Mouse (Mus musculus) heart, adult 2 months (tissue): ENCODE data around the gene Ndrg4. TPM values are rescaled to one million over a fixed set of nuclear protein-coding genes. Genes with fewer than 3 reads are reported as not detected.

Experiments used
- DNase-seq, 2 experiments: peaks; one replicate each; pipeline ENCODE4 v3.0.0; 2021
- H3K27ac ChIP-seq: fragments of 200-600 bp; 2 replicates; pipeline ENCODE4 v1.8.1; 2022
- H3K27me3 ChIP-seq: fragments of 200-500 bp; 2 replicates; pipeline ENCODE4 v1.6.1; 2012; ENCODE audit warnings: mild to moderate bottlenecking, low read length, inconsistent platforms, mixed read lengths; ENCODE audit not compliant: control insufficient read depth, insufficient read depth
- H3K36me3 ChIP-seq: fragments of 200-500 bp; 2 replicates; pipeline ENCODE4 v1.6.1; 2012; ENCODE audit warnings: low read length, inconsistent platforms; ENCODE audit not compliant: control insufficient read depth, insufficient read depth
- H3K4me1 ChIP-seq: fragments of 200-500 bp; 2 replicates; pipeline ENCODE4 v1.6.1; 2011; ENCODE audit warnings: low read length; ENCODE audit not compliant: control insufficient read depth, insufficient read depth
- H3K4me3 ChIP-seq: fragments of 200-600 bp; 2 replicates; pipeline ENCODE4 v1.8.1; 2022
- H3K79me2 ChIP-seq: fragments of 200-500 bp; replicated peaks from 2 replicates; pipeline ENCODE4 v1.6.1; 2012; ENCODE audit warnings: mild to moderate bottlenecking, inconsistent platforms, low read length, moderate library complexity, mixed read lengths; ENCODE audit not compliant: control insufficient read depth, insufficient read depth
- H3K9ac ChIP-seq: fragments of 200-500 bp; 2 replicates; pipeline ENCODE4 v1.6.1; 2012; ENCODE audit warnings: low read depth, mild to moderate bottlenecking, control low read depth, inconsistent platforms, low read length, mixed read lengths
- CTCF ChIP-seq: fragments of 200-600 bp; IDR thresholded peaks from 2 replicates; pipeline ENCODE4 v1.8.1; 2022; ENCODE audit warnings: antibody characterized with exemption, mild to moderate bottlenecking, moderate library complexity
- EP300 ChIP-seq: fragments of 200-500 bp; IDR thresholded peaks from 2 replicates; pipeline ENCODE4 v1.6.1; 2011; ENCODE audit warnings: low read depth, low read length, control low read depth; ENCODE audit not compliant: insufficient read depth
- POLR2A ChIP-seq: fragments of 200-500 bp; IDR thresholded peaks from 2 replicates; pipeline ENCODE4 v1.6.1; 2011; ENCODE audit warnings: mild to moderate bottlenecking, low read depth, low read length, control low read depth; ENCODE audit not compliant: insufficient read depth
- WGBS: fragments of 180-500 bp; shearing (Covaris S2); methylation state at CpG from one replicate; pipeline ENCODE4 v1.1.7; 2018; 5-methylcytosine and 5-hydroxymethylcytosine counted together
- intact Hi-C: fragments of 180-260 bp; cut with DNase I; formaldehyde crosslinking; loops from one replicate; pipeline ENCODE4 v1.15.1; 2025
- polyA plus RNA-seq: library from polyadenylated mRNA; depleted of rRNA; stranded (reverse); fragments of >200 nt; gene quantifications from 2 replicates; pipeline ENCODE4 v1.2.3, GENCODE M21; 2012
- total RNA-seq, 2 experiments: library from RNA; stranded (reverse); gene quantifications; 2 replicates each; pipeline ENCODE4 v1.2.3; 2021

Gene Ndrg4
- total and polyA plus RNA-seq, 3 experiments = 147 to 528 (median 152) TPM

DNA sequence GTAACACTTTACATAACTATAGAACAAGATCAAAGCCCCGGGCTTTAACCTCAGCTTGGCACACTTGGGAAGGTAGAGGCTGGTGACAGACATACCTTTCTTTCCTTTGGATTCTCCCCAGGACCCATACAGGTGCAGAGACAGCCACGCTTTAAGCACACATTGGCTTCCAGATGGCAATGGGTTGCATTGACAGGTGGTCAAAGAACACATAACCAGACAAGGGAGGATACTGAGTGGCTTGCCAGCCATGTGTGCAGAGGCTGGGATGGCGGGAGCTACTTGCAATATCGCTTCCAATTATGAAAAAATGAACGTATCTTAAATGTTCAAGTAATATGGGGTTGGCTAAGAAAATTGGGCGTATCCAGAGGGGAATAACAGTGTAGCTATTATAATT lies 4.9 kb upstream of the Ndrg4 start:
- Histone ChIP-seq H3K4me3 (no peak overlapping the region), H3K27me3 (peaks cover 1% of the 10 kb centered on the region; the same call in 1 of the 2 replicates), H3K79me2 (no peaks in the 10 kb centered on the region), H3K9ac (no peak overlapping the region), H3K4me1 (no peaks in the 10 kb centered on the region), H3K27ac (no peak overlapping the region), H3K36me3 (no peaks in the 10 kb centered on the region)
- DNase-seq = no peak
- TF ChIP-seq CTCF (no peak), EP300 (no peak), POLR2A (no peak)
- 86% methylated on average over 6 of the region's 6 CpGs for WGBS
- intact Hi-C loops = no loop called here

DNA sequence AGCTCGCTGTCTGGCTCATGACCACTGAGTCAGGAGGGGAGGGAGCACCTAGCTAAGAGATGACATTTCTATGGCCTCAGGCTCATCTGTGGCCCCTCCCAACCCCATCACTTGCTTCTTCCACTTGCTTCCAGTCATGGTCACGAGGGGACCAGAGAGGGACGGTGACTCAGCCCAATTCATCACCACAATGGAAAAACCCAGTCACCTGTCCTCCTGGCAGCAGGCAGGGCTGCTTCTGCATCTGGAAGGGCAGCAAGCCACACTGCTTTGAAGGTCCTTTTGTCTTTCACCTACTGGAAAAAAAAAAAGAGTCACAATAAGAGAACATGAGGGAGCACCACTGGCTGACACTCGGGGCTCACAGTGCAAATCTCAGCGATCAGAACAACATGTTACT lies 4.0 kb upstream of the Ndrg4 start:
- peaks cover 3% of the 10 kb centered on the region for H3K27me3 ChIP-seq
- 66% methylated on average over 5 of the region's 5 CpGs for WGBS
- no peaks in the 10 kb centered on the region for H3K79me2 ChIP-seq
- no peak overlapping the region for H3K27ac ChIP-seq
- no peak for TF ChIP-seq POLR2A
- no peak for TF ChIP-seq CTCF
- no peak for TF ChIP-seq EP300
- H3K4me3 ChIP-seq = no peak overlapping the region
- H3K9ac ChIP-seq = no peak overlapping the region
- no peak for DNase-seq
- no peaks in the 10 kb centered on the region for H3K4me1 ChIP-seq
- no peaks in the 10 kb centered on the region for H3K36me3 ChIP-seq
- intact Hi-C loops = no loop called here

DNA sequence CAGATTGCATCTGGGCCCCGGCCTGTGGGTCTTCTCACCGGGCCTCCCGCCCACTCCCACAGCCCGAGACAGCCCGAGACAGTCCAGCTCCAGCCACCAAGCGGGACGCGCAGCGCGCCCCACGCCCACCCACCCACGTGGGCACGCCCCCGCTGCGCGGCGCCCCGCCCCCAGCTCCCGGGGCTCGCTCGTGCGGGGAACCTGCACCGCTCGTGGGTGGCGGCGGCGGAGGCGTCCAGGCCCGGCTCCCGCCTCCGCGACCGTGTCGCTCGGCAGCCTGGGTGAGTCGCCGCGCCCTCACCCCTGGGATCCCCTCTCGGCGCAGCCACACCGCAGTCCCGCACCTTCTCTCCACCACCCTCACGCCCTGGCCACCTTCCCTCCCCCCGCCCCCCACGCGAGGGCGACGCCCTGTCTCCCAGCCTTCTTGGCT lies 827 bp downstream of the Ndrg4 start:
- Histone ChIP-seq H3K4me1 (no peaks in the 10 kb centered on the region), H3K27ac (no peak overlapping the region), H3K27me3 (peaks cover 11% of the 10 kb centered on the region), H3K9ac (peak overlapping the region; percentile 40), H3K36me3 (no peaks in the 10 kb centered on the region), H3K79me2 (no peaks in the 10 kb centered on the region), H3K4me3 (peak overlapping the region; percentile 48)
- DNase-seq = no peak
- TF ChIP-seq EP300 (no peak), POLR2A (no peak), CTCF (no peak)
- intact Hi-C loops = no loop called here
- WGBS = 3% methylated on average over 37 of the region's 48 CpGs

DNA sequence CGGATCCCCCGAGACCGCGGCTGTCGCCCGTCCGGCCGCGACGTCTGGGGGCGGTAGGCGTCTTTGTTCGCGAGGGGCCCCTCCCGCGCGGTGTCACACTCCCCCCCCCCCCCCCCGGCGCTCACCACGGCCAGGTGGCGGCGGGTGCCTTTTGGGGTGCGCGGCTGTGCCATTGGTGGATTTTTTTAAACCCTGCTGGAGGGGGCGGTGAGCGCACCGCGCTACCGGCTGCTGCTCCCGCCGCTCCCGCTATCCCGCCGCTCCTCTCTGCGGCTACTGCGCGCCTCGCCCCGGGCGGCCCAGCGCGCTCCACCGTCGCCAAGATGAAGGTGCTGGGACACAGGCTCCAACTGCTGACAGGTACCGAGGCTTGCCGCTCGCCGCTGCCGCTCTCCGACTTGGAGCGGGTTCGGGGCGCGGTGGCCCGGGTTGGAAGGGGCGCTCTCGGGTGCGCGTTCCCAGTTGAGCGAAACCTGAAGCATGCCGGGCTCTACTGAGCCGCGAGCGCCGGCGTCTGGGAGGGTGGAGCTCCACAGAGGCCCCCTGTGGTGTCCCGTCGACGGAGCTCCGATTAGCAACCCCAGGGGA lies 1.3 kb downstream of the Ndrg4 start:
- H3K4me1 ChIP-seq = no peaks in the 10 kb centered on the region
- H3K36me3 ChIP-seq = no peaks in the 10 kb centered on the region
- peak overlapping the region; percentile 40 for H3K9ac ChIP-seq
- DNase-seq = no peak
- intact Hi-C loops = no loop called here
- no peak overlapping the region for H3K27ac ChIP-seq
- peaks cover 11% of the 10 kb centered on the region for H3K27me3 ChIP-seq
- H3K79me2 ChIP-seq = no peaks in the 10 kb centered on the region
- no peak for TF ChIP-seq EP300
- no peak for TF ChIP-seq POLR2A
- TF ChIP-seq CTCF = no peak
- H3K4me3 ChIP-seq = peak overlapping the region; percentile 48
- under 1% methylated on average over 56 of the region's 70 CpGs for WGBS

DNA sequence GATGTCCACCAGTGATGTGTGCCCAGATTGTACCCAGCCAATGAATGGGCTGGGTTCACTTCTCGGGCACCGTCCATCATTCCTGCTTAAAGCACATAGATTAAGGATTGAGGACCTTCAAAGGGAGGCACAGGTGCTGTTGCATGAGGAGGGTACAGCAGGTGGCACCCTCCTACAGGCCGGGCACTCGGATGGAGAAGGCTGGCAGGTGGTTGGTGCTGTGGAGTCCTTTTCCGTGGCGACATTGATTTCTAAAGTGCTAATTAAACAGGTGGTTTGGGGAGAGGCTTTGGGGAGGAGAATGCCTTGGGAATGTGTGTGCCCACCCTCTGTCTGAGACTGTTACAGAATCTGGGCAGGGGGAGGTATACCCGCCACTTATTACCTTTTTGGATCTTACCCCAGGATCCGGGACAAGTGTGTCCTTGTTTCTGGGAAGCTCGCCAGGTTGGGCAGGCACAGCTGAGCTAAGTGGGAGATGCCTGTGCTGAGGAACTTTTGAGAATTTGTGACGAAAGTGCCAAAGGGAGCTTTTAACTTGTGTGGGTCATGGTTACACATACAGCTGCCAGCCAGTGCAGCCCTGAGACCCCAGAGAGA lies 11.4 kb downstream of the Ndrg4 start:
- Histone ChIP-seq H3K4me3 (no peak overlapping the region), H3K27ac (no peak overlapping the region), H3K27me3 (no peaks in the 10 kb centered on the region), H3K9ac (no peak overlapping the region), H3K79me2 (no peaks in the 10 kb centered on the region), H3K36me3 (no peaks in the 10 kb centered on the region), H3K4me1 (peaks cover 2% of the 10 kb centered on the region; the same call in 1 of the 2 replicates)
- peak in 1 of 2 experiments; percentile 29 for DNase-seq
- intact Hi-C loops = no loop called here
- no peak for TF ChIP-seq EP300
- no peak for TF ChIP-seq CTCF
- no peak for TF ChIP-seq POLR2A
- 47% methylated on average over 10 of the region's 10 CpGs for WGBS

DNA sequence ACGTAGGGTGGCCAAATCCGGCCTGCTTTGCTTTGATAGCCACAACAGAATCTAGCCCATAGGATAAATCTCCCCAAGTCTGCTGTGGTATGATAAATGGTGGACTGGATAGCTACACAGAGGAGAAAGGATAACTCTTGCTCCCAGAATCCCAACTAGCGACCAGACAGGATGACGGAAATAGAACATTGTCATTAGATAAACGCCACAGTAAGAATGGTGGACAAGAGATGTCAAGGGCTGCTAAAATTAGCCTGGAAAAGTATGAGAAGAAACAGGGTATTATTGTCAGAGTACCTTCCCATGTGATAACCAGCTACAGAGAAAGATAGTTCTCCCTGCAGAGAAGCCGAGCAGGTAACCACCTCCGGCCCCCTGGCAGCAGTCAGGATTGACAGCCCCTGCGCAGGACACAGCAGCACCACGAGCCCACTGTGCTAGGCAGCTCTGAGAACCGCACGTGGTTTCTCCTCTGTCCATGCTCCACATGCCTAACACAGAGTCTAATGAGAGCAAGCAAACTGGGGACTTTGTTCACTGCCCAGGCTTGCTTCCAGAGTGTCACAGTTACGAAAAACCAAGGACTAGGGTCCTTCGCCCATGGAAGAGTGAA lies 14.3 kb downstream of the Ndrg4 start:
- intact Hi-C loops = loop anchor here (10.0 kb wide), 1 partner anchor 436 kb away; no protein-coding TSS in a partner anchor
- TF ChIP-seq EP300 = no peak
- TF ChIP-seq CTCF = peak; percentile 51
- WGBS = 43% methylated on average over 13 of the region's 13 CpGs
- Histone ChIP-seq H3K4me1 (peaks cover 2% of the 10 kb centered on the region; the same call in 1 of the 2 replicates), H3K27ac (peak overlapping the region; percentile 26; the same call in 1 of the 2 replicates), H3K27me3 (no peaks in the 10 kb centered on the region), H3K79me2 (no peaks in the 10 kb centered on the region), H3K4me3 (no peak overlapping the region), H3K9ac (no peak overlapping the region), H3K36me3 (no peaks in the 10 kb centered on the region)
- DNase-seq = peak in 1 of 2 experiments; percentile 20
